Comparison of ENCODE assay signal across 8 mouse cellular contexts in the genomic region with DNA sequence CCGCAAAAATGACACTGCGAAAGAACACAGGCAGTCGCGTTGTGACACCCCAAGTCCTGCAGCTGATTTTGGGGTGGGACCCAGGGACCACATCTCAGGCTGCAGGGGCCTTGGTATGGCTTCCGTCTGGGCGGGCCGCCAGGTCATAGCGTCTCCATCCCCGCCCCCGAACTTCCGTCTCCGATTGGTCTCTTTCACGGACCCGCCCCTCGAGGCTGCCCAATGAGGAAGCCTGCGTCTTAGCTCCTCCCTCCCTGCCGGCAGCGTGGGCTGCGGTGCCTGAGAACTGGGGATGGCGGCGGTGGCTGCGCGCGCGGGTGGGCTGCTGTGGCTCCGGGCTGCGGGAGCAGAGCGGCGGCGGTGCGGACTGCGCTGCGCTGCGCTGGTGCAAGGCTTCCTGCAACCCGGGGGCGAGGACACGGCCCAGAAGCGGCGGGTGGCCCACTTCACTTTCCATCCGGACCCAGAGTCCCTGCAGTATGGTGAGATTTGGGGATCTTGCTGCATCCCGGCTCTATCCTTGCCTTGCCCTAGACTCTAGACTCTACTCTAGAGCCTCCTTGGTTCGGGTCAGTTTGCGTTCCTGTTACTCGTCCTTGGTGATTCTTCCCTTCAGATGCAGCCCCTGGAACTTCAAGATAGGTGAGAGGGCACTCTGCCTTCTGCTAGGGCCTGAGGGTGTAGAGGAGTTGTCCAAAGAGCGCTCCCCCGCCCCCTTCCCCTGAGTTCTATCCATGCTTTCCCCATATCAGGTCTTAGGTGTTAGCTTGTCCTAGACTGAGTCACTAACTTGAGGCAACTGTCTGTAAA. TPM values are rescaled to one million over a fixed set of nuclear protein-coding genes. Genes with fewer than 3 reads are reported as not detected.
DNase-seq lines count a peak whose midpoint lies in the region; ATAC-seq and TF ChIP-seq lines count a peak whose summit lies in the region.

A gene (plus strand): TSS at position 268 of the 810 bp plus-strand sequence.

- no peaks in the 10 kb centered on the region for H3K27me3 ChIP-seq in Patski
- H3K27me3 ChIP-seq in hindbrain, embryonic 13.5 days: no peaks in the 10 kb centered on the region

- no peaks in the 10 kb centered on the region for H3K36me3 ChIP-seq in hindbrain, embryonic 13.5 days

- peaks cover 5% of the 10 kb centered on the region; the same call in 1 of the 2 replicates for H3K4me1 ChIP-seq in hindbrain, embryonic 13.5 days (replicated peaks)

- no peaks in the 10 kb centered on the region; the same call in 1 of the 2 replicates for H3K9me3 ChIP-seq in hindbrain, embryonic 13.5 days

- H3K27ac ChIP-seq in hindbrain, embryonic 13.5 days: no peak within 1 kb of the TSS

- CTCF ChIA-PET in Patski (lab: Charles Lee): no interaction called here

- H3K9ac ChIP-seq in hindbrain, embryonic 13.5 days: peak within 1 kb of the TSS; percentile 82

- peak within 1 kb of the TSS; percentile 72 for H3K4me3 ChIP-seq in hindbrain, embryonic 13.5 days

- TF ChIP-seq CTCF in Patski (IDR thresholded peaks at IDR 0.05): no peak

- POLR2A ChIA-PET in Patski (lab: Charles Lee): no interaction called here

- peak; percentile 99 for ATAC-seq in Patski
- ATAC-seq in hindbrain, embryonic 13.5 days (ENCODE audit: low FRiP score): peak; percentile 100

- WGBS in hindbrain, embryonic 13.5 days: under 1% methylated on average over 42 of the region's 46 CpGs

- in situ Hi-C loops in Patski (cut with MboI; ENCODE audit: low pct_unique_long_range_greater_than_20kb): no loop called here

- peak; percentile 19 for DNase-seq in Patski (ENCODE audit: low read depth, low spot score)
- peak; percentile 99 for DNase-seq in cerebellum, postnatal 14 days
- peak; percentile 94 to 97 for DNase-seq in frontal cortex, postnatal 14 days (ENCODE audit: low spot score in 2 of 2)
- DNase-seq in layer of hippocampus, postnatal 25 days (ENCODE audit: extremely low spot score in 1 of 2, low spot score in 1 of 2): peak; percentile 96 to 97
- peak; percentile 97 for DNase-seq in lung, postnatal 25 days (ENCODE audit: low spot score)
- DNase-seq in retina, embryonic 14.5 days (ENCODE audit: low spot score): peak; percentile 96
- DNase-seq in thymus, postnatal 4 days: peak; percentile 95

- peak within 1 kb of the TSS; percentile 73 for H3K4me2 ChIP-seq in hindbrain, embryonic 13.5 days

RNA-seq across cellular contexts. Expression of the gene that starts here (rescaled TPM):
- 35.8 TPM for polyA plus RNA-seq in Patski (2021)
- polyA plus RNA-seq in hindbrain, embryonic 13.5 days (2015; fragmentation: Nextera tagmentation; extraction: Ambion mirVana): 27.2 and 32.5 TPM in 2 replicates
- total RNA-seq in layer of hippocampus, postnatal 25 days (2021): 10 to 100 TPM; 38.4 to 42.9 TPM

Comparison
In these comparisons a context has a peak if more than half of its experiments do, and no peak if none do; other contexts are left out.
1. DNase-seq: peak in every context shown above with its lines; median percentile 99 in cerebellum, postnatal 14 days; 97 in lung, postnatal 25 days; 96 in layer of hippocampus, postnatal 25 days; 96 in retina, embryonic 14.5 days; 96 in frontal cortex, postnatal 14 days; 95 in thymus, postnatal 4 days; 19 in Patski.